Mouse (Mus musculus): ENCODE data around the gene Lrrc45. TPM values are rescaled to one million over a fixed set of nuclear protein-coding genes. Genes with fewer than 3 reads are reported as not detected.

Gene Lrrc45
- polyA plus RNA-seq, 1 experiment from 2014 or later, result 75.4 TPM

- 93% methylated on average over 1 of the region's 1 CpGs for WGBS
- no peak for ATAC-seq (ENCODE audit: low FRiP score, low read depth)
- Histone ChIP-seq H3K4me2 (replicated peaks) (peak overlapping the region; percentile 15; the same call in 1 of the 2 replicates), H3K9ac (no peak overlapping the region), H3K27ac (peak overlapping the region; percentile 81; the same call in 1 of the 2 replicates), H3K4me3 (no peak overlapping the region; the same call in 1 of the 2 replicates), H3K4me1 (peaks cover 23% of the 10 kb centered on the region), H3K27me3 (no peaks in the 10 kb centered on the region), H3K9me3 (no peaks in the 10 kb centered on the region), H3K36me3 (no peaks in the 10 kb centered on the region)
Measured at GRCm38 (mm10) chr11:120731395-120731794, 17.7 kb downstream of the Lrrc45 start.

DNA sequence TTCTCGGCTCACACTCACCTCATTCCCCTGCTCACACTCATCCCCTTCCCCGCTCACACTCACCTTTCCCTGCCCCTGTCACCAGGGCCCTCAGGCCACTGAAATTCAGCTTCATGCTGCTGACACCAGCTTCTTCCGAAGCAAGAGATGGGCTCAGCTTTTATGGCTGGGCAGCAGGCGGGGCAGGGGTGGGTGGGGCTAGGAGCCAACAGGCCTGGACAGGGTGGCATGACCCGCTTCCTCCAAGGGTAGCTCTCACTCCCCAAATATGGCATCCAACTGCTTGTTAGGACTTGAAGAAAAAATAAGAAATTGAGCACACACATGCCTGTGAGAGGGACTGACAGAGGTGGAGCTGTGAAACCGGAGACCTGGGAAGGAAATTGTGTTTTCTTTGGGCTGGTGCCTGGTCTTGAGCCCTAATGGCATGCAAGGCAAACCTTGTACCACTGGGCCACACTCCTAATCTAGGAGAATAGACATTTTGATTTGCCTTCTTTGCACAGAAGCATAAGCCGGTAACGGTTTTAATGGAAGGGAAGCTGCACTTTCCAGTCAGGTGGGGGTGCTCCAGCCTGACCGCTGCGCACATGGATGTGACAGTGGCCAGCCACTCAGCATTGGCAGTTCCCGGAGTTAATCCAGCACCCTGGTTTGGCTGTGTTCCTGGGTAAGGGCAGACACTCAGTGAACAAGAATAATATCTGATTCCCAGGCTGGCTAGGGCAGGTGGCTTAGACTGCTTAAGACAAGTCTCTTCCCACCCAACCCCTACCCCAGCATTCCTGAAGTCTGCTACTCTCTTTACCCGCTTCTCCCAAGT is 18.3 kb downstream of the Lrrc45 start, which contains the start of gene Cbr2:
Gene Cbr2, minus strand, starts transcription at position 257 of the 823 bp plus-strand sequence.
- ATAC-seq (ENCODE audit: low FRiP score, low read depth), result 0 out of 2 replicates have a peak, but pooled peaks have one; percentile 18
- Histone ChIP-seq H3K9ac (no peak within 1 kb of the TSS), H3K27me3 (no peaks in the 10 kb centered on the region), H3K9me3 (no peaks in the 10 kb centered on the region), H3K4me2 (replicated peaks) (peak within 1 kb of the TSS; percentile 15; the same call in 1 of the 2 replicates), H3K36me3 (no peaks in the 10 kb centered on the region), H3K4me3 (no peak within 1 kb of the TSS; the same call in 1 of the 2 replicates), H3K4me1 (peaks cover 18% of the 10 kb centered on the region), H3K27ac (peak within 1 kb of the TSS; percentile 81; the same call in 1 of the 2 replicates)
- WGBS, result 56% methylated on average over 12 of the region's 12 CpGs

- Histone ChIP-seq H3K36me3 (no peaks in the 10 kb centered on the region), H3K4me2 (replicated peaks) (no peak overlapping the region), H3K9ac (no peak overlapping the region), H3K4me3 (no peak overlapping the region), H3K4me1 (peaks cover 18% of the 10 kb centered on the region), H3K27ac (no peak overlapping the region), H3K27me3 (no peaks in the 10 kb centered on the region), H3K9me3 (no peaks in the 10 kb centered on the region)
- no peak for ATAC-seq (ENCODE audit: low FRiP score, low read depth)
- whole genome bisulfite sequencing, result 58% methylated on average over 6 of the region's 6 CpGs
Measured at GRCm38 (mm10) chr11:120733521-120733920, 19.8 kb downstream of the Lrrc45 start.

GRCm38 (mm10) chr11:120736424-120736823 is 22.7 kb downstream of the Lrrc45 start:
- Histone ChIP-seq H3K36me3 (no peaks in the 10 kb centered on the region), H3K4me1 (peaks cover 11% of the 10 kb centered on the region), H3K4me2 (replicated peaks) (no peak overlapping the region), H3K27ac (no peak overlapping the region), H3K27me3 (no peaks in the 10 kb centered on the region), H3K9me3 (no peaks in the 10 kb centered on the region), H3K4me3 (no peak overlapping the region), H3K9ac (no peak overlapping the region)
- WGBS, result 72% methylated on average over 6 of the region's 6 CpGs
- no peak for ATAC-seq (ENCODE audit: low FRiP score, low read depth)

DNA sequence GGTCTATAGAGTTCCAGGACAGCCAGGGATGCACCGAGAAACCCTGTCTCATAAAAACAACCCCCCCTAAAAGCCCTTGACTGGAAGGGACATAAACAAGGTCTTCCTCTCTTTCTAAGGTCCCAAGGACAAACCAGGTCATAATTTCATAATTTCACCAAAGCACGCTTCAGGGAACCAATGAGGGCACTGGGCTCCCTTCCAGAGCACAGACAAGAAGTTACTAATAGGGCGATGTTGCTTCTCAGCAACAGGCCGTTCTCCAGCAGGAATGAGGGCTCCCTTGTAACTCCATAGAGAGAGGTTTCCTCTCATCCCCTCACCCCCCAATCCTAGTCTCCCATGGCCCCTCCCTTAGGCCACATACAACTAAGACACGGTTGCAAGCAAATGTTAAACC is 27.3 kb downstream of the Lrrc45 start:
- WGBS, result 84% methylated on average over 5 of the region's 5 CpGs
- Histone ChIP-seq H3K36me3 (no peaks in the 10 kb centered on the region), H3K27me3 (no peaks in the 10 kb centered on the region), H3K27ac (no peak overlapping the region), H3K9ac (no peak overlapping the region), H3K4me1 (no peaks in the 10 kb centered on the region), H3K4me3 (no peak overlapping the region), H3K9me3 (no peaks in the 10 kb centered on the region), H3K4me2 (replicated peaks) (no peak overlapping the region)
- no peak for ATAC-seq (ENCODE audit: low FRiP score, low read depth)

DNA sequence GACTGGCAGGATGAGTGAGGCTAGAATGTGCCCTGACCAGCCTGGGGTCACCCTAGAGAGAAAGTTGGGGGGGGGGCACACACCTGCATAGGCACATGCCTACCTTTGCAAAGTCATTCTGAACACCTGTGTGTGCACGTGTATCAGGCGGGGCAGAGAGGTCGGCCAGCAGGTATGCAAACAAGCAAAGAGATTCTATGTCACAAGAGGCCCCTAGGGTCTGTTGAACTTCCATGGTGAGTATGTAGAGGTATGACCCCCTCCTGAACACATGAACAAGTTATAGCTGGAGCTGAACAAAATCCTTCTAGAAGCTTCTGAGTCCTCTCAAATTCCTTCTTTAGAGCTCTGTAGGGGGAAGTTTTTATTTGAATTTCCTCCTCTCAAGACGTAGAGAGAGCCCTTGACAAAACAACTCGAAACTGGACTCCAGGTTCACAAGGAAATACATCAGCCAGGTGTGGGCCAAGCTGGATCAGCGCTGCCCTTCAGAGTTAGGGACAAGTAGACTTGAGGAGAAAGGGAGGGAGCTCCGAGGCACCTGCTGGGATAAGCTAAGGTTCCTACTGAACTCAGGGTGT is 30.5 kb downstream of the Lrrc45 start:
- Histone ChIP-seq H3K4me2 (replicated peaks) (no peak overlapping the region), H3K36me3 (no peaks in the 10 kb centered on the region), H3K4me3 (no peak overlapping the region), H3K4me1 (no peaks in the 10 kb centered on the region; the same call in 1 of the 2 replicates), H3K27ac (no peak overlapping the region), H3K27me3 (no peaks in the 10 kb centered on the region), H3K9me3 (no peaks in the 10 kb centered on the region), H3K9ac (no peak overlapping the region)
- WGBS, result 61% methylated on average over 7 of the region's 7 CpGs
- ATAC-seq (ENCODE audit: low FRiP score, low read depth), result no peak

GRCm38 (mm10) chr11:120747974-120748373 is 34.2 kb downstream of the Lrrc45 start:
- no peaks in the 10 kb centered on the region; the same call in 1 of the 2 replicates for H3K4me1 ChIP-seq
- 30% methylated on average over 4 of the region's 4 CpGs for WGBS
- no peaks in the 10 kb centered on the region for H3K27me3 ChIP-seq
- no peaks in the 10 kb centered on the region for H3K9me3 ChIP-seq
- no peak for ATAC-seq (ENCODE audit: low FRiP score, low read depth)
- H3K4me2 ChIP-seq (replicated peaks), result no peak overlapping the region
- H3K4me3 ChIP-seq, result no peak overlapping the region
- no peaks in the 10 kb centered on the region for H3K36me3 ChIP-seq
- H3K9ac ChIP-seq, result no peak overlapping the region
- no peak overlapping the region for H3K27ac ChIP-seq

- Histone ChIP-seq H3K9me3 (no peaks in the 10 kb centered on the region), H3K4me2 (replicated peaks) (no peak overlapping the region), H3K4me1 (no peaks in the 10 kb centered on the region; the same call in 1 of the 2 replicates), H3K4me3 (no peak overlapping the region), H3K36me3 (no peaks in the 10 kb centered on the region), H3K9ac (no peak overlapping the region), H3K27ac (no peak overlapping the region), H3K27me3 (no peaks in the 10 kb centered on the region)
- WGBS, result 62% methylated on average over 8 of the region's 8 CpGs
- no peak for ATAC-seq (ENCODE audit: low FRiP score, low read depth)
Measured at GRCm38 (mm10) chr11:120749430-120749829, 35.7 kb downstream of the Lrrc45 start.

- 70% methylated on average over 4 of the region's 4 CpGs for WGBS
- H3K27ac ChIP-seq, result no peak overlapping the region
- no peaks in the 10 kb centered on the region; the same call in 1 of the 2 replicates for H3K4me1 ChIP-seq
- ATAC-seq (ENCODE audit: low FRiP score, low read depth), result no peak
- no peaks in the 10 kb centered on the region for H3K27me3 ChIP-seq
- H3K36me3 ChIP-seq, result no peaks in the 10 kb centered on the region
- peaks cover 1% of the 10 kb centered on the region; the same call in 1 of the 2 replicates for H3K9me3 ChIP-seq
- H3K4me3 ChIP-seq, result no peak overlapping the region
- no peak overlapping the region for H3K4me2 ChIP-seq (replicated peaks)
- H3K9ac ChIP-seq, result no peak overlapping the region
Measured at GRCm38 (mm10) chr11:120751606-120752005, 37.9 kb downstream of the Lrrc45 start.

GRCm38 (mm10) chr11:120760236-120760635 is 46.5 kb downstream of the Lrrc45 start:
- Histone ChIP-seq H3K4me3 (no peak overlapping the region), H3K27me3 (peaks cover 14% of the 10 kb centered on the region), H3K4me2 (replicated peaks) (no peak overlapping the region), H3K9me3 (peaks cover 27% of the 10 kb centered on the region), H3K27ac (no peak overlapping the region), H3K36me3 (no peaks in the 10 kb centered on the region), H3K4me1 (peaks cover 9% of the 10 kb centered on the region; the same call in 1 of the 2 replicates), H3K9ac (no peak overlapping the region)
- WGBS, result 81% methylated on average over 9 of the region's 9 CpGs
- no peak for ATAC-seq (ENCODE audit: low FRiP score, low read depth)

- Histone ChIP-seq H3K4me1 (peaks cover 9% of the 10 kb centered on the region; the same call in 1 of the 2 replicates), H3K27ac (no peak overlapping the region), H3K27me3 (peaks cover 14% of the 10 kb centered on the region)
Measured at GRCm38 (mm10) chr11:120761811-120762671, 48.3 kb downstream of the Lrrc45 start.

More at GRCm38 (mm10) chr11:120761811-120762671, 48.3 kb downstream of the Lrrc45 start:
- WGBS, result 64% methylated on average over 14 of the region's 14 CpGs
- peaks cover 21% of the 10 kb centered on the region for H3K9me3 ChIP-seq
- no peak for ATAC-seq (ENCODE audit: low FRiP score, low read depth)
- H3K36me3 ChIP-seq, result no peaks in the 10 kb centered on the region
- H3K4me2 ChIP-seq (replicated peaks), result peak overlapping the region; percentile 41
- no peak overlapping the region for H3K4me3 ChIP-seq
- H3K9ac ChIP-seq, result no peak overlapping the region
